Mouse (Mus musculus) olfactory bulb, adult 2 months (tissue): ENCODE measurements at regions not wholly inside any gene's neighbourhood (a gene's known extent, or its start where the extent isn't known, plus 50 kb on each side); places are given as distances from the start of the nearest gene placed in this dataset.
"Not testable (repeated sequence)": the region's sequence is repeated elsewhere in the genome, so short reads cannot be mapped to it uniquely, and the experiment has no call there.

Source experiments
- H3K27ac ChIP-seq: fragments of 200-500 bp; 2 replicates; pipeline ENCODE4 v1.5.1; 2012; ENCODE audit warnings: low read depth, low read length; ENCODE audit not compliant: insufficient read depth
- H3K4me1 ChIP-seq: fragments of 200-500 bp; 2 replicates; pipeline ENCODE4 v1.6.1; 2012; ENCODE audit warnings: low read length; ENCODE audit not compliant: control insufficient read depth, insufficient read depth
- H3K4me3 ChIP-seq: fragments of 200-500 bp; 2 replicates; pipeline ENCODE4 v1.5.1; 2012; ENCODE audit warnings: mild to moderate bottlenecking, low read depth, low read length, moderate library complexity; ENCODE audit not compliant: insufficient read depth
- CTCF ChIP-seq: fragments of 200-500 bp; IDR thresholded peaks from 2 replicates; pipeline ENCODE4 v1.5.1; 2012; ENCODE audit warnings: low read depth, mild to moderate bottlenecking, low read length, moderate library complexity; ENCODE audit not compliant: insufficient read depth
- POLR2A ChIP-seq: fragments of 200-500 bp; IDR thresholded peaks from 2 replicates; pipeline ENCODE4 v1.6.1; 2012; ENCODE audit warnings: mild to moderate bottlenecking, low read depth, low read length, moderate library complexity; ENCODE audit not compliant: insufficient read depth
- WGBS: fragments of 180-500 bp; shearing (Covaris S2); methylation state at CpG from one replicate; pipeline ENCODE4 v1.1.7; 2018; 5-methylcytosine and 5-hydroxymethylcytosine counted together

GRCm38 (mm10) chr3:129412126-129412960 is 79.8 kb upstream of the Enpep start:
- H3K27ac ChIP-seq, result no peak overlapping the region
- TF ChIP-seq CTCF, result no peak

GRCm38 (mm10) chr3:129412961-129413246 is 80.4 kb upstream of the Enpep start:
- 85% methylated on average over 8 of the region's 8 CpGs for WGBS

More at GRCm38 (mm10) chr3:129412126-129412960, 79.8 kb upstream of the Enpep start:
- WGBS, result 61% methylated on average over 11 of the region's 11 CpGs
- H3K4me3 ChIP-seq, result no peak overlapping the region
- H3K4me1 ChIP-seq, result no peaks in the 10 kb centered on the region

GRCm38 (mm10) chr3:129415656-129416055 is 83.1 kb upstream of the Enpep start:
- no peak overlapping the region for H3K4me3 ChIP-seq
- 89% methylated on average over 5 of the region's 5 CpGs for WGBS
- H3K4me1 ChIP-seq, result no peaks in the 10 kb centered on the region
- no peak for TF ChIP-seq CTCF
- TF ChIP-seq POLR2A, result no peak
- H3K27ac ChIP-seq, result no peak overlapping the region

More at GRCm38 (mm10) chr3:129412961-129413246, 80.4 kb upstream of the Enpep start:
- Histone ChIP-seq H3K4me1 (no peaks in the 10 kb centered on the region), H3K27ac (no peak overlapping the region), H3K4me3 (no peak overlapping the region)
- TF ChIP-seq CTCF (no peak), POLR2A (no peak)

- 74% methylated on average over 9 of the region's 9 CpGs for WGBS
- Histone ChIP-seq H3K27ac (no peak overlapping the region), H3K4me1 (no peaks in the 10 kb centered on the region), H3K4me3 (no peak overlapping the region)
- TF ChIP-seq POLR2A, result no peak
- TF ChIP-seq CTCF, result no peak
These were observed 83.8 kb upstream of the Enpep start for GRCm38 (mm10) chr3:129416337-129416736.

GRCm38 (mm10) chr3:129421620-129422239 is 89.2 kb upstream of the Enpep start:
- 52% methylated on average over 9 of the region's 10 CpGs for WGBS
- peak; percentile 75 for TF ChIP-seq CTCF
- not testable (repeated sequence) for H3K4me3 ChIP-seq, H3K4me1 ChIP-seq, H3K27ac ChIP-seq

- WGBS, result 81% methylated on average over 2 of the region's 2 CpGs
- H3K4me3 ChIP-seq, result no peak overlapping the region
- TF ChIP-seq CTCF (no peak), POLR2A (no peak)
- no peak overlapping the region for H3K27ac ChIP-seq
- H3K4me1 ChIP-seq, result no peaks in the 10 kb centered on the region
These were observed 96.2 kb upstream of the Enpep start for GRCm38 (mm10) chr3:129428750-129429149.

- WGBS, result 59% methylated on average over 8 of the region's 8 CpGs
- H3K27ac ChIP-seq, result no peak overlapping the region
- TF ChIP-seq POLR2A, result no peak
- TF ChIP-seq CTCF, result no peak
- no peak overlapping the region for H3K4me3 ChIP-seq
- H3K4me1 ChIP-seq, result no peaks in the 10 kb centered on the region
These were observed 96.9 kb upstream of the Enpep start for GRCm38 (mm10) chr3:129429161-129430111.

- H3K4me3 ChIP-seq, result no peak overlapping the region
- H3K4me1 ChIP-seq, result no peaks in the 10 kb centered on the region
- H3K27ac ChIP-seq, result no peak overlapping the region
- TF ChIP-seq POLR2A (no peak), CTCF (no peak)
- 61% methylated on average over 11 of the region's 11 CpGs for WGBS
These were observed 98.1 kb upstream of the Elovl6 start for GRCm38 (mm10) chr3:129434056-129434455.

- H3K27ac ChIP-seq, result no peak overlapping the region
- WGBS, result 88% methylated on average over 6 of the region's 6 CpGs
These were observed 94.5 kb upstream of the Elovl6 start for GRCm38 (mm10) chr3:129437687-129438086.

More at GRCm38 (mm10) chr3:129437687-129438086, 94.5 kb upstream of the Elovl6 start:
- no peak for TF ChIP-seq POLR2A
- H3K4me1 ChIP-seq, result no peaks in the 10 kb centered on the region
- no peak overlapping the region for H3K4me3 ChIP-seq
